Mouse (Mus musculus) olfactory bulb, adult 2 months (tissue): ENCODE data around the gene Krtap5-4.

Experiments
- CTCF ChIP-seq: fragments of 200-500 bp; IDR thresholded peaks from 2 replicates; pipeline ENCODE4 v1.5.1; 2012; ENCODE audit warnings: low read depth, mild to moderate bottlenecking, low read length, moderate library complexity; ENCODE audit not compliant: insufficient read depth
- POLR2A ChIP-seq: fragments of 200-500 bp; IDR thresholded peaks from 2 replicates; pipeline ENCODE4 v1.6.1; 2012; ENCODE audit warnings: mild to moderate bottlenecking, low read depth, low read length, moderate library complexity; ENCODE audit not compliant: insufficient read depth

- no peak for TF ChIP-seq CTCF
- TF ChIP-seq POLR2A, result no peak
These were observed 27.9 kb downstream of the Krtap5-4 start for GRCm38 (mm10) chr7:142331281-142331680.
